Mouse (Mus musculus) CH12.LX (cell line): ENCODE data around the gene Vsig8. TPM values are rescaled to one million over a fixed set of nuclear protein-coding genes. Genes with fewer than 3 reads are reported as not detected.

Source experiments
- DNase-seq: peaks from one replicate; pipeline ENCODE4 v3.0.0-alpha.2; 2013; ENCODE audit errors: extremely low read depth
- H3K27ac ChIP-seq: 2 replicates; pipeline ENCODE4 v1.5.1; 2012; ENCODE audit warnings: low read depth, mild to moderate bottlenecking, control low read depth, moderate library complexity; ENCODE audit not compliant: insufficient read depth
- H3K27me3 ChIP-seq: replicated peaks from 2 replicates; pipeline ENCODE3; 2012; ENCODE audit warnings: inconsistent platforms
- H3K36me3 ChIP-seq, 2 experiments: replicated peaks in 1 of 2; 2 replicates each; pipeline versions ENCODE3 to v1.6.1; 2012; ENCODE audit warnings: inconsistent platforms in 1 of 2, low read length in 1 of 2, mild to moderate bottlenecking in 1 of 2, mixed read lengths in 1 of 2, moderate library complexity in 1 of 2; ENCODE audit not compliant: control insufficient read depth in 1 of 2, insufficient read depth in 1 of 2
- H3K4me1 ChIP-seq, 2 experiments: 2 replicates each; pipeline ENCODE4 v1.6.1; 2012; ENCODE audit warnings: inconsistent platforms in 1 of 2, moderate library complexity in 1 of 2; ENCODE audit not compliant: insufficient read depth in 2 of 2, control insufficient read depth in 1 of 2
- H3K4me2 ChIP-seq: 2 replicates; pipeline ENCODE4 v1.6.1; 2012; ENCODE audit warnings: low read depth, mild to moderate bottlenecking, control low read depth; ENCODE audit not compliant: poor library complexity, insufficient read depth, severe bottlenecking
- H3K4me3 ChIP-seq, 3 experiments: fragments of 150-350 bp in 1 of 3; sonication (generic) in 1 of 3; replicated peaks in 1 of 3; 2 replicates each; pipeline versions ENCODE3 to v1.5.1; 2011 to 2012; ENCODE audit warnings: low read depth in 2 of 3, low read length in 2 of 3, mild to moderate bottlenecking in 2 of 3, moderate library complexity in 2 of 3, control low read depth in 1 of 3, improper control_type of control experiment in 1 of 3, inconsistent platforms in 1 of 3, mixed read lengths in 1 of 3; ENCODE audit not compliant: poor library complexity in 1 of 3
- H3K79me2 ChIP-seq: replicated peaks from 2 replicates; pipeline ENCODE4 v1.6.1; 2012; ENCODE audit warnings: mild to moderate bottlenecking, moderate library complexity; ENCODE audit not compliant: control insufficient read depth, poor library complexity, insufficient read depth, severe bottlenecking; ENCODE audit errors: extremely low read depth
- H3K9ac ChIP-seq: 2 replicates; pipeline ENCODE4 v1.6.1; 2012; ENCODE audit warnings: low read depth, mild to moderate bottlenecking, control low read depth, moderate library complexity; ENCODE audit not compliant: insufficient read depth
- H3K9me3 ChIP-seq: replicated peaks from 2 replicates; pipeline ENCODE3; 2012; ENCODE audit warnings: low read length, inconsistent platforms, mixed read lengths
- E2F4 ChIP-seq: IDR thresholded peaks from 2 replicates; pipeline ENCODE4 v1.6.1; 2011; ENCODE audit warnings: low read depth, low read length, improper control_type of control experiment; ENCODE audit not compliant: insufficient replicate concordance
- EP300 ChIP-seq: IDR thresholded peaks from 2 replicates; pipeline ENCODE4 v1.6.1; 2011; ENCODE audit warnings: low read length, improper control_type of control experiment
- IRF4 ChIP-seq: IDR thresholded peaks from 2 replicates; pipeline ENCODE4 v1.6.1; 2014; ENCODE audit warnings: low read depth, mild to moderate bottlenecking, inconsistent platforms, low read length, improper control_type of control experiment
- MAFK ChIP-seq: IDR thresholded peaks from 2 replicates; pipeline ENCODE4 v1.6.1; 2011; ENCODE audit warnings: low read length, improper control_type of control experiment; ENCODE audit not compliant: insufficient replicate concordance
- MAX ChIP-seq: IDR thresholded peaks from 2 replicates; pipeline ENCODE4 v1.6.1; 2011; ENCODE audit warnings: low read length, improper control_type of control experiment
- MAZ ChIP-seq: IDR thresholded peaks from 2 replicates; pipeline ENCODE4 v1.6.1; 2012; ENCODE audit warnings: low read depth, mild to moderate bottlenecking, inconsistent platforms, low read length, improper control_type of control experiment, moderate library complexity
- MXI1 ChIP-seq: IDR thresholded peaks from 2 replicates; pipeline ENCODE4 v1.6.1; 2011; ENCODE audit warnings: mild to moderate bottlenecking, low read depth, low read length, improper control_type of control experiment
- MYC ChIP-seq: IDR thresholded peaks from 2 replicates; pipeline ENCODE4 v1.6.1; 2011; ENCODE audit warnings: low read depth, mild to moderate bottlenecking, improper control_type of control experiment, low read length
- POLR2AphosphoS2 ChIP-seq: IDR thresholded peaks from 2 replicates; pipeline ENCODE4 v1.6.1; 2011; ENCODE audit warnings: low read depth, low read length, improper control_type of control experiment
- RCOR1 ChIP-seq: conservative IDR thresholded peaks from 2 replicates; pipeline ENCODE4 v1.6.1; 2012; ENCODE audit warnings: low read depth, mild to moderate bottlenecking, inconsistent platforms, low read length, improper control_type of control experiment
- SMC3 ChIP-seq: IDR thresholded peaks from 2 replicates; pipeline ENCODE4 v1.6.1; 2011; ENCODE audit warnings: low read depth, low read length, improper control_type of control experiment
- TBP ChIP-seq: conservative IDR thresholded peaks from 2 replicates; pipeline ENCODE4 v1.6.1; 2011; ENCODE audit warnings: low read depth, low read length, improper control_type of control experiment
- ZKSCAN1 ChIP-seq: IDR thresholded peaks from 2 replicates; pipeline ENCODE4 v1.6.1; 2012; ENCODE audit warnings: low read depth, inconsistent platforms, low read length, improper control_type of control experiment, borderline replicate concordance
- dilution Hi-C: fragments of 300-500 bp; cut with MboI; formaldehyde crosslinking; loops from 2 replicates; pipeline ENCODE4 v1.14.3; 2020; ENCODE audit warnings: low sequenced_read_pairs; ENCODE audit not compliant: extremely low pct_unique_long_range_greater_than_20kb, extremely low pct_ligation_motif_present
- in situ Hi-C: fragments of 300-500 bp; cut with MboI; formaldehyde crosslinking; loops from 3 replicates; pipeline ENCODE4 v1.14.3; 2019; ENCODE audit warnings: low sequenced_read_pairs, low pct_ligation_motif_present, low pct_unique_long_range_greater_than_20kb, mixed read lengths
- polyA plus RNA-seq: library from polyadenylated mRNA; unstranded; fragments of >175 nt; gene quantifications from 2 replicates; pipeline ENCODE4 v1.2.1, GENCODE M21; 2012; ENCODE audit warnings: low read depth; ENCODE audit not compliant: insufficient read length
- total RNA-seq, 2 experiments: library from RNA; depleted of rRNA; stranded (reverse); fragments of 300-350 nt in 1 of 2; fragments of >200 nt in 1 of 2; gene quantifications; 2 replicates each; pipeline ENCODE4 v1.2.3; 2012 to 2014

The Vsig8 gene
- total and polyA plus RNA-seq, 3 experiments = 0.17 to 0.29 TPM; not detected in 1

GRCm38 (mm10) chr1:172519644-172520043 is 36.1 kb upstream of the Vsig8 start:
- dilution Hi-C loops = no loop called here
- in situ Hi-C loops = no loop called here
- peaks cover 18 to 45% of the 10 kb centered on the region in 2 experiments for H3K4me1 ChIP-seq
- H3K4me3 ChIP-seq = no peak overlapping the region
- DNase-seq = no peak
- H3K79me2 ChIP-seq = no peaks in the 10 kb centered on the region
- no peak overlapping the region for H3K27ac ChIP-seq
- H3K4me2 ChIP-seq = no peak overlapping the region
- H3K36me3 ChIP-seq = peaks cover 0 to 1% of the 10 kb centered on the region in 2 experiments
- no peak overlapping the region for H3K9ac ChIP-seq
- H3K9me3 ChIP-seq = peaks cover 11% of the 10 kb centered on the region
- TF ChIP-seq MAX = no peak
- H3K27me3 ChIP-seq = no peaks in the 10 kb centered on the region

- Histone ChIP-seq H3K36me3 (peaks cover 0 to 1% of the 10 kb centered on the region in 2 experiments), H3K27me3 (peaks cover under 1% of the 10 kb centered on the region), H3K9ac (no peak within 1 kb of the TSS), H3K27ac (no peak within 1 kb of the TSS), H3K4me1 (peaks cover 15 to 42% of the 10 kb centered on the region in 2 experiments), H3K4me3 (no peak within 1 kb of the TSS), H3K79me2 (no peaks in the 10 kb centered on the region), H3K4me2 (no peak within 1 kb of the TSS), H3K9me3 (peaks cover 11% of the 10 kb centered on the region)
- dilution Hi-C loops = no loop called here
- TF ChIP-seq MYC (no peak), MAFK (no peak), MAX (no peak), POLR2AphosphoS2 (no peak), RCOR1 (no peak), E2F4 (no peak), TBP (no peak), EP300 (no peak), IRF4 (no peak), MXI1 (no peak), SMC3 (no peak), MAZ (no peak), ZKSCAN1 (no peak)
- DNase-seq = no peak
- in situ Hi-C loops = no loop called here
Observed at GRCm38 (mm10) chr1:172520576-172521440, 34.9 kb upstream of the Vsig8 start, which contains the start of gene Cfap45. Cfap45 (plus strand) TSS chr1:172520801.
